Mouse (Mus musculus): ENCODE data around the gene Atrip. TPM values are rescaled to one million over a fixed set of nuclear protein-coding genes. Genes with fewer than 3 reads are reported as not detected.

Atrip gene
- polyA plus RNA-seq, 1 experiment: 10.7 TPM

- peaks cover 2% of the 10 kb centered on the region for H3K4me1 ChIP-seq (ENCODE audit: control insufficient read depth, insufficient read depth, insufficient read length, low read length)
- H3K4me3 ChIP-seq (ENCODE audit: low read depth, low read length): no peak overlapping the region
- peaks cover 2% of the 10 kb centered on the region; the same call in 1 of the 2 replicates for H3K36me3 ChIP-seq (ENCODE audit: control insufficient read depth, insufficient read depth, low read length)
- WGBS: 86% methylated on average over 7 of the region's 7 CpGs
- no peak overlapping the region for H3K27ac ChIP-seq (ENCODE audit: insufficient read depth, low read depth, low read length)
- TF ChIP-seq POLR2A (IDR thresholded peaks at IDR 0.05; ENCODE audit: low read depth, low read length): no peak
- no peak for TF ChIP-seq CTCF (IDR thresholded peaks at IDR 0.05; ENCODE audit: extremely low read depth, insufficient read length, insufficient replicate concordance, low read depth, low read length)
- H3K27me3 ChIP-seq (ENCODE audit: control insufficient read depth, insufficient read depth, low read length): no peaks in the 10 kb centered on the region
Observed at GRCm38 (mm10) chr9:109114871-109115270, 40.9 kb upstream of the Atrip start.

DNA sequence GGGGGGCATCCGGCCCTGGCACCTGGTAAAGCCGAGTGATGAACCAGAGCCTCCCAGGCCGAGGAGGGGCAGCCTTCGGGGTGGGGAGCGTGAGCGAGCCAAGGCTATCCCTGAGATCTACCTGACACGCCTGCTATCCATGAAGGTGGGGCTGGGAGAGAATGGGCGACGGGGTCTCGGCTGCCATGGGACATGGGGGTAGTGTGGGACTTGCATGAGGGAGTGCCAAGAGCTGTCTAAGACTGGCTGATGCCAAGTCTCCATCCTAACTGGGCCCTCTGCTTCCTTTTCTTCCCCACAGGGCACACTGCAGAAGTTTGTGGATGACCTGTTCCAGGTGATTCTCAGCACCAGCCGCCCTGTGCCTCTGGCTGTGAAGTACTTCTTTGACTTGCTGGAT, 40.4 kb upstream of the Atrip start:
- Histone ChIP-seq H3K27me3 (ENCODE audit: control insufficient read depth, insufficient read depth, low read length) (no peaks in the 10 kb centered on the region), H3K27ac (ENCODE audit: insufficient read depth, low read depth, low read length) (no peak overlapping the region), H3K4me1 (ENCODE audit: control insufficient read depth, insufficient read depth, insufficient read length, low read length) (no peaks in the 10 kb centered on the region), H3K4me3 (ENCODE audit: low read depth, low read length) (no peak overlapping the region), H3K36me3 (ENCODE audit: control insufficient read depth, insufficient read depth, low read length) (peaks cover 2% of the 10 kb centered on the region; the same call in 1 of the 2 replicates)
- 91% methylated on average over 11 of the region's 11 CpGs for WGBS
- no peak for TF ChIP-seq POLR2A (IDR thresholded peaks at IDR 0.05; ENCODE audit: low read depth, low read length)
- no peak for TF ChIP-seq CTCF (IDR thresholded peaks at IDR 0.05; ENCODE audit: extremely low read depth, insufficient read length, insufficient replicate concordance, low read depth, low read length)

DNA sequence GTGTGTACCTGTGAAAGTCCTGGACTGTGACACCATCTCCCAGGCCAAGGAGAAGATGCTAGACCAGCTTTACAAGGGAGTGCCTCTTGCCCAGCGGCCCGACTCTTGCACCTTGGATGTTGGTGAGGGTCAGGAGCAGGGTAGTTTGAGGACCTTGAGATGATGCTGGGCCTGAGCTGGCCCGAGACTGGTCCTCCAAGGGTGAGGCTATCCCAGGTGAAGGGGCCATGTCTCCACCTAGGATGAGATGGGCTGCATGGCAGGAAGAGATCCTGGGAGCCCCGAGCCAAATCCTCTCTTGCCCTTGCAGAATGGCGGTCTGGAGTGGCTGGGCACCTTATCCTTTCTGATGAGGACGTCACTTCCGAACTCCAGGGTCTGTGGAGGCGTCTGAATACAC, 39.4 kb upstream of the Atrip start:
- no peaks in the 10 kb centered on the region for H3K27me3 ChIP-seq (ENCODE audit: control insufficient read depth, insufficient read depth, low read length)
- TF ChIP-seq POLR2A (IDR thresholded peaks at IDR 0.05; ENCODE audit: low read depth, low read length): no peak
- TF ChIP-seq CTCF (IDR thresholded peaks at IDR 0.05; ENCODE audit: extremely low read depth, insufficient read length, insufficient replicate concordance, low read depth, low read length): no peak
- H3K27ac ChIP-seq (ENCODE audit: insufficient read depth, low read depth, low read length): no peak overlapping the region
- no peak overlapping the region for H3K4me3 ChIP-seq (ENCODE audit: low read depth, low read length)
- no peaks in the 10 kb centered on the region for H3K4me1 ChIP-seq (ENCODE audit: control insufficient read depth, insufficient read depth, insufficient read length, low read length)
- peaks cover 2% of the 10 kb centered on the region; the same call in 1 of the 2 replicates for H3K36me3 ChIP-seq (ENCODE audit: control insufficient read depth, insufficient read depth, low read length)
- 92% methylated on average over 8 of the region's 8 CpGs for WGBS

DNA sequence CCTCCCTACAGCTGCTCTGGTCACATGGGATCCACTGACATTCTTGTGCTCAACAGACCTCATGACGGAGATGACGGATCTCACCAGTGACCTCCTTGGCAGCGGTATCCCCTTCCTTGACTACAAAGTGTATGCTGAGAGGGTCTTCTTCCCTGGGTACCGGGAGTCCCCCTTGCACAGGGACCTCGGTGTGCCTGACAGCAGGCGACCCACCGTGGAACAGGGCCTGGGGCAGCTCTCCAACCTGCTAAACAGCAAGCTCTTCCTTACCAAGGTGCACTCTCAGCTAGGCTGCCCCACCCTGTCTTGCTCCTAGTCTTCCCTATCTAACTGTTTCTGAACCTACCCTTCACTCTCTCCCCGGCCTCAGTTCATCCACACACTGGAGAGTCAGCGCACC, 37.7 kb upstream of the Atrip start:
- Histone ChIP-seq H3K4me1 (ENCODE audit: control insufficient read depth, insufficient read depth, insufficient read length, low read length) (no peaks in the 10 kb centered on the region), H3K4me3 (ENCODE audit: low read depth, low read length) (no peak overlapping the region), H3K27me3 (ENCODE audit: control insufficient read depth, insufficient read depth, low read length) (no peaks in the 10 kb centered on the region), H3K36me3 (ENCODE audit: control insufficient read depth, insufficient read depth, low read length) (peaks cover 2% of the 10 kb centered on the region; the same call in 1 of the 2 replicates), H3K27ac (ENCODE audit: insufficient read depth, low read depth, low read length) (no peak overlapping the region)
- WGBS: 91% methylated on average over 9 of the region's 9 CpGs
- no peak for TF ChIP-seq POLR2A (IDR thresholded peaks at IDR 0.05; ENCODE audit: low read depth, low read length)
- TF ChIP-seq CTCF (IDR thresholded peaks at IDR 0.05; ENCODE audit: extremely low read depth, insufficient read length, insufficient replicate concordance, low read depth, low read length): no peak

- Histone ChIP-seq H3K4me1 (ENCODE audit: control insufficient read depth, insufficient read depth, insufficient read length, low read length) (no peaks in the 10 kb centered on the region), H3K4me3 (ENCODE audit: low read depth, low read length) (no peak overlapping the region), H3K36me3 (ENCODE audit: control insufficient read depth, insufficient read depth, low read length) (peaks cover 2% of the 10 kb centered on the region; the same call in 1 of the 2 replicates), H3K27me3 (ENCODE audit: control insufficient read depth, insufficient read depth, low read length) (no peaks in the 10 kb centered on the region), H3K27ac (ENCODE audit: insufficient read depth, low read depth, low read length) (no peak overlapping the region)
- TF ChIP-seq CTCF (IDR thresholded peaks at IDR 0.05; ENCODE audit: extremely low read depth, insufficient read length, insufficient replicate concordance, low read depth, low read length): no peak
- 86% methylated on average over 4 of the region's 4 CpGs for WGBS
Observed at GRCm38 (mm10) chr9:109111101-109111500, 37.2 kb upstream of the Atrip start.

DNA sequence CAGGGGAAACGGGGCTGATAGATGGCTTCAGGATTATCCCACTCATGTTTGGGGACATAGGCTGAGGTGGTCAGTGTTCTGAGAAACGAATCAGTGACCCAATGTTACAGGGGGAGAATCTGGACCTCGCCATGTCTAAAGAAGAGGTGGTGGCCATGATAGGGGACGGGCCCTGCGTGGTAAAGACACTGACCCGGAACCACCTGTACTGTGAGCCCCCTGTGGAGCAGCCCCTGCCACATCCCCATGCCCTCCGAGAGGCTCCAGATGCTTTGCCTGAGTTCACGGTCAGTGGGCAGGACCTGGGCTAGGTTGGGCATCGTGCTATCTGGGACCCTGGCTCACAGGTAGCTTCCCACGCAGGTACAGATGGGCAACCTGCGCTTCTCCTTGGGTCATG, 36.3 kb upstream of the Atrip start:
- TF ChIP-seq POLR2A (IDR thresholded peaks at IDR 0.05; ENCODE audit: low read depth, low read length) (no peak), CTCF (IDR thresholded peaks at IDR 0.05; ENCODE audit: extremely low read depth, insufficient read length, insufficient replicate concordance, low read depth, low read length) (no peak)
- Histone ChIP-seq H3K4me1 (ENCODE audit: control insufficient read depth, insufficient read depth, insufficient read length, low read length) (0 out of 2 replicates have a peak, but pooled peaks cover 3% of the 10 kb centered on the region), H3K27ac (ENCODE audit: insufficient read depth, low read depth, low read length) (no peak overlapping the region), H3K4me3 (ENCODE audit: low read depth, low read length) (no peak overlapping the region), H3K36me3 (ENCODE audit: control insufficient read depth, insufficient read depth, low read length) (no peaks in the 10 kb centered on the region), H3K27me3 (ENCODE audit: control insufficient read depth, insufficient read depth, low read length) (no peaks in the 10 kb centered on the region)
- 92% methylated on average over 11 of the region's 11 CpGs for WGBS

GRCm38 (mm10) chr9:109107341-109107740, 33.4 kb upstream of the Atrip start:
- WGBS: 84% methylated on average over 6 of the region's 6 CpGs
- Histone ChIP-seq H3K27ac (ENCODE audit: insufficient read depth, low read depth, low read length) (no peak overlapping the region), H3K4me3 (ENCODE audit: low read depth, low read length) (no peak overlapping the region), H3K4me1 (ENCODE audit: control insufficient read depth, insufficient read depth, insufficient read length, low read length) (0 out of 2 replicates have a peak, but pooled peaks cover 4% of the 10 kb centered on the region), H3K36me3 (ENCODE audit: control insufficient read depth, insufficient read depth, low read length) (no peaks in the 10 kb centered on the region), H3K27me3 (ENCODE audit: control insufficient read depth, insufficient read depth, low read length) (no peaks in the 10 kb centered on the region)
- no peak for TF ChIP-seq POLR2A (IDR thresholded peaks at IDR 0.05; ENCODE audit: low read depth, low read length)
- TF ChIP-seq CTCF (IDR thresholded peaks at IDR 0.05; ENCODE audit: extremely low read depth, insufficient read length, insufficient replicate concordance, low read depth, low read length): no peak
